Mouse (Mus musculus): ENCODE measurements around the gene Fndc3b. TPM values are rescaled to one million over a fixed set of nuclear protein-coding genes. Genes with fewer than 3 reads are reported as not detected.

Gene Fndc3b
- polyA plus RNA-seq, 1 experiment from 2014 or later, result 24.5 TPM

- Histone ChIP-seq H3K9ac (no peak overlapping the region), H3K4me1 (no peaks in the 10 kb centered on the region), H3K4me2 (no peak overlapping the region), H3K27me3 (replicated peaks) (no peaks in the 10 kb centered on the region), H3K4me3 (replicated peaks) (no peak overlapping the region), H3K36me3 (peaks cover 3% of the 10 kb centered on the region; the same call in 1 of the 2 replicates), H3K9me3 (no peaks in the 10 kb centered on the region), H3K27ac (no peak overlapping the region)
- no peak for ATAC-seq (ENCODE audit: insufficient read depth, low FRiP score, low read depth)
- 87% methylated on average over 3 of the region's 3 CpGs for WGBS
Observed at GRCm38 (mm10) chr3:27554325-27554724, 156.8 kb downstream of the Fndc3b start.

GRCm38 (mm10) chr3:27553781-27554180, 157.3 kb downstream of the Fndc3b start:
- Histone ChIP-seq H3K27ac (no peak overlapping the region), H3K9ac (no peak overlapping the region), H3K27me3 (replicated peaks) (no peaks in the 10 kb centered on the region), H3K4me1 (no peaks in the 10 kb centered on the region), H3K9me3 (no peaks in the 10 kb centered on the region), H3K36me3 (peaks cover 3% of the 10 kb centered on the region; the same call in 1 of the 2 replicates), H3K4me3 (replicated peaks) (no peak overlapping the region), H3K4me2 (no peak overlapping the region)
- WGBS, result 79% methylated on average over 3 of the region's 3 CpGs
- ATAC-seq (ENCODE audit: insufficient read depth, low FRiP score, low read depth), result no peak

- ATAC-seq (ENCODE audit: insufficient read depth, low FRiP score, low read depth), result no peak
- Histone ChIP-seq H3K27me3 (replicated peaks) (no peaks in the 10 kb centered on the region), H3K9ac (no peak overlapping the region), H3K36me3 (peaks cover 3% of the 10 kb centered on the region; the same call in 1 of the 2 replicates), H3K4me3 (replicated peaks) (no peak overlapping the region), H3K27ac (no peak overlapping the region), H3K4me2 (no peak overlapping the region), H3K9me3 (no peaks in the 10 kb centered on the region), H3K4me1 (no peaks in the 10 kb centered on the region)
- WGBS, result 88% methylated on average over 3 of the region's 3 CpGs
Observed at GRCm38 (mm10) chr3:27551005-27551404, 160.1 kb downstream of the Fndc3b start.

- no peak overlapping the region for H3K4me2 ChIP-seq
- no peak overlapping the region for H3K4me3 ChIP-seq (replicated peaks)
- no peak overlapping the region for H3K9ac ChIP-seq
- no peaks in the 10 kb centered on the region for H3K9me3 ChIP-seq
- no peak overlapping the region for H3K27ac ChIP-seq
- no peaks in the 10 kb centered on the region for H3K27me3 ChIP-seq (replicated peaks)
- no peak for ATAC-seq (ENCODE audit: insufficient read depth, low FRiP score, low read depth)
- H3K4me1 ChIP-seq, result 0 out of 2 replicates have a peak, but pooled peaks cover 3% of the 10 kb centered on the region
- peaks cover 3% of the 10 kb centered on the region; the same call in 1 of the 2 replicates for H3K36me3 ChIP-seq
- WGBS, result 93% methylated on average over 1 of the region's 1 CpGs
Observed at GRCm38 (mm10) chr3:27550409-27550808, 160.7 kb downstream of the Fndc3b start.

DNA sequence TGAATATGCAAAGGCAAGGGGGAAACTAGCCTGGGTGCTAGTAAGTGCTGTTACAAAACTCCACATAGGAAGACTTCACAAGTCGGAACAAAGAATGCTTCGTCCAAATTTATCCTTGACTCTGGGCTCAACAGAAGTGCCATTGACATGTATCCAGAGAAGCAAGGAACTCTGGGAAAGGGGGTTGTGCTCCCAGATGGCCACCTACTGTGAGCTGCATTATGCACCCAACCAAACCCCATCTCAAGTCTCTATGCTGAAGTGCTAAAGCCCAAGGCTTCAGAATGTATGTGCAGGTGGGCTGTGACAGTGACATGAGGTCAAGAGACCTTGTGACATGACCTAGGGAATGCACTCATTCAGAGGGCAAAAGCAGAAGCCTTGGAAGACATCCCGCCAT, 165.5 kb downstream of the Fndc3b start:
- no peak for ATAC-seq (ENCODE audit: insufficient read depth, low FRiP score, low read depth)
- Histone ChIP-seq H3K27me3 (replicated peaks) (no peaks in the 10 kb centered on the region), H3K4me1 (0 out of 2 replicates have a peak, but pooled peaks cover 3% of the 10 kb centered on the region), H3K27ac (no peak overlapping the region), H3K4me2 (no peak overlapping the region), H3K9me3 (no peaks in the 10 kb centered on the region), H3K9ac (no peak overlapping the region), H3K4me3 (replicated peaks) (no peak overlapping the region), H3K36me3 (peaks cover 6% of the 10 kb centered on the region; the same call in 1 of the 2 replicates)
- WGBS, result 86% methylated on average over 3 of the region's 3 CpGs

DNA sequence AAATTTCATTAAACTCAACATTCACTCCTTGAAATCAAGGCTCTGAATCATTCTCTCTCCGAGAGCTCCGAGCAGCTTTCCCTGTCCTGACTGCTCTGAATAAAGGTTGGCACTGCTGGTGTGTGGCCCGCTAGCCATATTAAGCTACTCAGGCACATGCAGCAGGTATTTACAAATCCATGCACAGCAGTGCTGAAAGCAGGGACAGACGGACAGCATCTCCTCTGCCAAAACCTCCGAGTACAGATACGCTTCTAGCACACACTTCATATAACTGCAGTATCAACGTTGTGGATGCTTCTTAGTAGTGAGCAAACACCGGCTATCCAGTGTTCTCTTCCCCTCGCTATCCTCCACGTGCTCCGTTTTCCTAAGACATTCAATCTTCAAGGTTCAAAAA, 167.0 kb downstream of the Fndc3b start:
- 94% methylated on average over 11 of the region's 11 CpGs for WGBS

GRCm38 (mm10) chr3:27541841-27542240, 169.3 kb downstream of the Fndc3b start:
- no peak overlapping the region for H3K27ac ChIP-seq
- 90% methylated on average over 12 of the region's 12 CpGs for WGBS
- no peaks in the 10 kb centered on the region for H3K9me3 ChIP-seq
- no peak overlapping the region for H3K4me2 ChIP-seq
- peaks cover 6% of the 10 kb centered on the region for H3K36me3 ChIP-seq
- H3K27me3 ChIP-seq (replicated peaks), result no peaks in the 10 kb centered on the region
- H3K9ac ChIP-seq, result no peak overlapping the region
- H3K4me3 ChIP-seq (replicated peaks), result no peak overlapping the region
- 0 out of 2 replicates have a peak, but pooled peaks cover 3% of the 10 kb centered on the region for H3K4me1 ChIP-seq
- no peak for ATAC-seq (ENCODE audit: insufficient read depth, low FRiP score, low read depth)

More for the DNA sequence above, 167.0 kb downstream of the Fndc3b start:
- Histone ChIP-seq H3K27me3 (replicated peaks) (no peaks in the 10 kb centered on the region), H3K9ac (no peak overlapping the region), H3K4me3 (replicated peaks) (no peak overlapping the region), H3K36me3 (peaks cover 6% of the 10 kb centered on the region; the same call in 1 of the 2 replicates), H3K4me2 (no peak overlapping the region), H3K4me1 (0 out of 2 replicates have a peak, but pooled peaks cover 3% of the 10 kb centered on the region), H3K27ac (no peak overlapping the region), H3K9me3 (no peaks in the 10 kb centered on the region)
- no peak for ATAC-seq (ENCODE audit: insufficient read depth, low FRiP score, low read depth)

- Histone ChIP-seq H3K4me1 (0 out of 2 replicates have a peak, but pooled peaks cover 3% of the 10 kb centered on the region), H3K4me3 (replicated peaks) (no peak overlapping the region), H3K36me3 (peaks cover 6% of the 10 kb centered on the region), H3K9me3 (no peaks in the 10 kb centered on the region), H3K9ac (no peak overlapping the region), H3K27me3 (replicated peaks) (no peaks in the 10 kb centered on the region), H3K27ac (no peak overlapping the region), H3K4me2 (no peak overlapping the region)
- ATAC-seq (ENCODE audit: insufficient read depth, low FRiP score, low read depth), result no peak
- whole genome bisulfite sequencing, result 93% methylated on average over 3 of the region's 3 CpGs
Observed at GRCm38 (mm10) chr3:27541181-27541580, 169.9 kb downstream of the Fndc3b start.

DNA sequence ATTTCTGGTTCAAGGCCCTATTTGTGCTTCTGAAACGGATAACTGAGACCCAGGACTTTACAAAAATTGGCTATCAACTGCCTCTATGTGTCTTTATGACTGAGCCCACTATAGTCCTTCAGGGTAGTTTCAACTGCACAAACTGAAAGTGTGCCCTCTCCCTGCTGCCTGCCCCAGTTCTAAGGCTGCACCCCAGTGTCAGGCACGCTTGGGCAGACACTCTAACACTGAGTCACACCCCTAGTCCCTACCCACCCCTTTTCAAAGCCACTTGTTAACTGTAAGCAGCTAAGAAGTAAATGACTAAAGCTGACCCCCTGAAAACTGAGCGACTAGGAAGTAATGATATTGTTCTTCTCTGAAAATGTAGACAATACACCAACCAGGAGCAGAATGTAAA, 176.9 kb downstream of the Fndc3b start:
- WGBS, result 78% methylated on average over 3 of the region's 3 CpGs
- Histone ChIP-seq H3K4me1 (peaks cover 3% of the 10 kb centered on the region; the same call in 1 of the 2 replicates), H3K27ac (no peak overlapping the region), H3K4me2 (no peak overlapping the region), H3K9ac (no peak overlapping the region), H3K27me3 (replicated peaks) (no peaks in the 10 kb centered on the region), H3K36me3 (peaks cover 11% of the 10 kb centered on the region; the same call in 1 of the 2 replicates), H3K4me3 (replicated peaks) (no peak overlapping the region), H3K9me3 (no peaks in the 10 kb centered on the region)
- ATAC-seq (ENCODE audit: insufficient read depth, low FRiP score, low read depth), result no peak

GRCm38 (mm10) chr3:27533721-27534120, 177.4 kb downstream of the Fndc3b start:
- Histone ChIP-seq H3K27me3 (replicated peaks) (no peaks in the 10 kb centered on the region), H3K4me1 (peaks cover 3% of the 10 kb centered on the region; the same call in 1 of the 2 replicates), H3K36me3 (peaks cover 11% of the 10 kb centered on the region; the same call in 1 of the 2 replicates), H3K9me3 (no peaks in the 10 kb centered on the region), H3K4me3 (replicated peaks) (no peak overlapping the region), H3K27ac (no peak overlapping the region), H3K4me2 (no peak overlapping the region), H3K9ac (no peak overlapping the region)
- WGBS, result 80% methylated on average over 4 of the region's 4 CpGs
- no peak for ATAC-seq (ENCODE audit: insufficient read depth, low FRiP score, low read depth)

DNA sequence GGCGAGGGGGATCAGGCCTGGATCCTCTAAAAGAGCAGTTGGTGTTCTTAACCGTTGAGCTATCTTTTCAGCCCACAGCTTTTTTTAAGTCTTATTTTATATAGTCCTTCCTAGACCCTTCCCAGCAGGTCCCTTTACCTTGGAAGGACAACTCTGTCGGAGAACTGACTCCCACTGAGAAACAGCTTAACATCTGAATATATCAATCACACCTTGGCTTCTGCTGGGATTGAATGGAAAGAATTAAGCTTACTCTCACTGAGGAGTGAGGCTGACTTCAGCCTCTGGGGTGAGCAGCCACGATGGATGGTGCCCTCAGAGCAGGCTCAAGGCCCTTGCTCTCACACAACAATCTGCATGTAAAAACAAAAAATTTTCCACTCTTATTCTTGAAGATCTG, 179.1 kb downstream of the Fndc3b start:
- Histone ChIP-seq H3K4me2 (no peak overlapping the region), H3K36me3 (0 out of 2 replicates have a peak, but pooled peaks cover 11% of the 10 kb centered on the region), H3K4me1 (peaks cover 3% of the 10 kb centered on the region; the same call in 1 of the 2 replicates), H3K4me3 (replicated peaks) (no peak overlapping the region), H3K27ac (no peak overlapping the region), H3K27me3 (replicated peaks) (no peaks in the 10 kb centered on the region), H3K9me3 (no peaks in the 10 kb centered on the region), H3K9ac (no peak overlapping the region)
- no peak for ATAC-seq (ENCODE audit: insufficient read depth, low FRiP score, low read depth)
- 66% methylated on average over 4 of the region's 4 CpGs for WGBS

DNA sequence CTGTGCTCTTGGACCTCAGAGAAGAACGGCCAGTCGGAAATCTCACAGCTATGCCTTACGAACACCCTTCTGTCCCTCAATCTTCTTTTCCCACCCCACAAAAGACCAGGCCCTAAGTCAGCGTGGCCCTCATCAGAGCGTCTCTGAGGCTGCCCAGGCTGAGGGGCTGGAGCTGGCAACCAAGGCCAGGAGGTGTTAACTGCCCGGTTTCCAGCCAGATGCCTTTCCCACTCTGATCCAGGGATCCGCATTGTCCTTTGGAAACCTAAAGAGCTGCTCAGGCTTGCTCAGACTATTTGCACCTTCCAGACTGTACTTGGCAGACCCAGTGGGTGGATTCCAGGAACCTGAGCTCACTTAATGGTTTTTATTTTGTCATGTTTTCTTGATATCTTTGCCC, 180.7 kb downstream of the Fndc3b start:
- Histone ChIP-seq H3K4me2 (no peak overlapping the region), H3K27me3 (replicated peaks) (no peaks in the 10 kb centered on the region), H3K4me3 (replicated peaks) (no peak overlapping the region), H3K9ac (no peak overlapping the region), H3K4me1 (peaks cover 3% of the 10 kb centered on the region; the same call in 1 of the 2 replicates), H3K36me3 (0 out of 2 replicates have a peak, but pooled peaks cover 7% of the 10 kb centered on the region), H3K9me3 (no peaks in the 10 kb centered on the region), H3K27ac (no peak overlapping the region)
- no peak for ATAC-seq (ENCODE audit: insufficient read depth, low FRiP score, low read depth)
- WGBS, result 71% methylated on average over 7 of the region's 7 CpGs
